Mouse (Mus musculus) forelimb bud, embryonic 11.5 days (tissue): Measurements from ENCODE around the gene Ccdc154.
"Not testable (repeated sequence)": the region's sequence is repeated elsewhere in the genome, so short reads cannot be mapped to it uniquely, and the experiment has no call there.

Experiments used
- DNase-seq: peaks from one replicate; pipeline ENCODE4 v3.0.0-alpha.2; 2012; ENCODE audit warnings: low read depth, low spot score

Gene Ccdc154

GRCm38 (mm10) chr17:25162161-25162560, at the start of gene Ccdc154:
Ccdc154 (plus strand) TSS chr17:25162461.
- no peak for DNase-seq

- no peak for DNase-seq
These were observed 47.2 kb upstream of the Ccdc154 start for GRCm38 (mm10) chr17:25114908-25115645.

- DNase-seq, result peak; percentile 94
These were observed 46.4 kb upstream of the Ccdc154 start, which contains the start of gene Telo2 for GRCm38 (mm10) chr17:25115664-25116432. Telo2 (minus strand) TSS chr17:25115967.

- no peak for DNase-seq
These were observed 45.0 kb upstream of the Ccdc154 start for GRCm38 (mm10) chr17:25117263-25117662.

GRCm38 (mm10) chr17:25120406-25120805, 41.9 kb upstream of the Ccdc154 start, which contains the start of gene Ptx4:
Ptx4 (plus strand) TSS chr17:25120760.
- DNase-seq, result no peak

- DNase-seq, result no peak
These were observed 38.3 kb upstream of the Ccdc154 start for GRCm38 (mm10) chr17:25123979-25124378.

- DNase-seq, result not testable (repeated sequence)
These were observed 36.7 kb upstream of the Ccdc154 start for GRCm38 (mm10) chr17:25125442-25126060.

- no peak for DNase-seq
These were observed 35.2 kb upstream of the Ccdc154 start for GRCm38 (mm10) chr17:25127079-25127478.

GRCm38 (mm10) chr17:25127681-25128080, 34.6 kb upstream of the Ccdc154 start:
- DNase-seq, result no peak

- DNase-seq, result no peak
These were observed 32.2 kb upstream of the Ccdc154 start for GRCm38 (mm10) chr17:25130060-25130459.

- peak; percentile 92 for DNase-seq
These were observed 29.0 kb upstream of the Ccdc154 start, which contains the start of gene Clcn7 for GRCm38 (mm10) chr17:25133275-25133698. Clcn7 (plus strand) TSS chr17:25133391.

- no peak for DNase-seq
These were observed 26.6 kb upstream of the Ccdc154 start for GRCm38 (mm10) chr17:25135622-25136021.

GRCm38 (mm10) chr17:25138803-25139202, 23.5 kb upstream of the Ccdc154 start:
- DNase-seq, result no peak

GRCm38 (mm10) chr17:25139960-25140359, 22.3 kb upstream of the Ccdc154 start:
- DNase-seq, result no peak

GRCm38 (mm10) chr17:25163387-25163786, 1.1 kb downstream of the Ccdc154 start:
- DNase-seq, result no peak

GRCm38 (mm10) chr17:25164770-25165169, 2.5 kb downstream of the Ccdc154 start:
- no peak for DNase-seq

GRCm38 (mm10) chr17:25165970-25166671, 3.9 kb downstream of the Ccdc154 start:
- no peak for DNase-seq

- DNase-seq, result no peak
These were observed 7.4 kb downstream of the Ccdc154 start for GRCm38 (mm10) chr17:25169706-25170105.

- no peak for DNase-seq
These were observed 10.3 kb downstream of the Ccdc154 start for GRCm38 (mm10) chr17:25172558-25172957.

- DNase-seq, result no peak
These were observed 13.2 kb downstream of the Ccdc154 start, which contains the start of gene Gm38655 for GRCm38 (mm10) chr17:25175411-25175810. Gm38655 (minus strand) TSS chr17:25175471.

GRCm38 (mm10) chr17:25183232-25183631, 21.0 kb downstream of the Ccdc154 start:
- no peak for DNase-seq
